Mouse (Mus musculus): ENCODE data around the gene Thap7. TPM values are rescaled to one million over a fixed set of nuclear protein-coding genes. Genes with fewer than 3 reads are reported as not detected.
A peak's percentile ranks its signal among the peaks of the same experiment; 100 is the strongest.
"Not testable (repeated sequence)": the region's sequence is repeated elsewhere in the genome, so short reads cannot be mapped to it uniquely, and the experiment has no call there.

Thap7 gene
- total RNA-seq (2021) = 10 to 100 TPM; 13.5 to 13.6 TPM
- long read RNA-seq, experiment 1, partial matches to known transcripts = 0 of 8 reads
- long read RNA-seq, experiment 1, other reads (novel, unspliced or antisense) = 3 of 8 reads
- long read RNA-seq, experiment 2, partial matches to known transcripts = 1 of 9 reads
- long read RNA-seq, experiment 2, other reads (novel, unspliced or antisense) = 1 of 9 reads

GRCm38 (mm10) chr16:17530640-17531288 lies at the start of gene Thap7:
Thap7 (minus strand) TSS chr16:17531136.
- peak; percentile 97 to 98 for DNase-seq

- no peak for DNase-seq
Observed at GRCm38 (mm10) chr16:17576825-17577215, 45.9 kb upstream of the Thap7 start.

- peak; percentile 49 to 60 for DNase-seq
Observed at GRCm38 (mm10) chr16:17575870-17576824, 45.2 kb upstream of the Thap7 start.

- no peak for DNase-seq
Observed at GRCm38 (mm10) chr16:17566186-17566585, 35.2 kb upstream of the Thap7 start.

- no peak for DNase-seq
Observed at GRCm38 (mm10) chr16:17564771-17565170, 33.8 kb upstream of the Thap7 start.

GRCm38 (mm10) chr16:17564221-17564620 lies 33.3 kb upstream of the Thap7 start:
- DNase-seq = no peak

GRCm38 (mm10) chr16:17563580-17563979 lies 32.6 kb upstream of the Thap7 start:
- DNase-seq = no peak

GRCm38 (mm10) chr16:17561751-17562208 lies 30.8 kb upstream of the Thap7 start, which contains the start of gene P2rx6:
P2rx6 (plus strand) TSS chr16:17561885.
- peak; percentile 68 to 69 for DNase-seq

GRCm38 (mm10) chr16:17561128-17561750 lies 30.3 kb upstream of the Thap7 start, which contains the start of gene Lrrc74b:
Lrrc74b (minus strand) TSS chr16:17561247.
- peak; percentile 76 to 78 for DNase-seq

GRCm38 (mm10) chr16:17559396-17560027 lies 28.6 kb upstream of the Thap7 start:
- DNase-seq = no peak

GRCm38 (mm10) chr16:17558811-17559210 lies 27.9 kb upstream of the Thap7 start:
- DNase-seq = no peak

- peak; percentile 70 to 84 for DNase-seq
Observed at GRCm38 (mm10) chr16:17557947-17558480, 27.1 kb upstream of the Thap7 start.

GRCm38 (mm10) chr16:17556907-17557306 lies 26.0 kb upstream of the Thap7 start:
- DNase-seq = no peak

- DNase-seq = no peak
Observed at GRCm38 (mm10) chr16:17556180-17556579, 25.2 kb upstream of the Thap7 start.

- DNase-seq = not testable (repeated sequence)
Observed at GRCm38 (mm10) chr16:17554702-17555101, 23.8 kb upstream of the Thap7 start.

GRCm38 (mm10) chr16:17553910-17554685 lies 23.2 kb upstream of the Thap7 start:
- peak; percentile 31 to 57 for DNase-seq

GRCm38 (mm10) chr16:17552837-17553236 lies 21.9 kb upstream of the Thap7 start:
- no peak for DNase-seq

GRCm38 (mm10) chr16:17542632-17543031 lies 11.7 kb upstream of the Thap7 start:
- no peak for DNase-seq

GRCm38 (mm10) chr16:17536584-17536983 lies 5.6 kb upstream of the Thap7 start:
- no peak for DNase-seq

GRCm38 (mm10) chr16:17532676-17533329 lies 1.9 kb upstream of the Thap7 start:
- no peak for DNase-seq
